Mouse (Mus musculus) layer of hippocampus, postnatal 25 days (tissue): Measurements from ENCODE around the gene Gjc2. TPM values are rescaled to one million over a fixed set of nuclear protein-coding genes. Genes with fewer than 3 reads are reported as not detected.
A peak's percentile ranks its signal among the peaks of the same experiment; 100 is the strongest.
"Not testable (repeated sequence)": the region's sequence is repeated elsewhere in the genome, so short reads cannot be mapped to it uniquely, and the experiment has no call there.

ENCODE experiments used
- DNase-seq, 2 experiments: peaks; one replicate each; pipeline ENCODE4 v3.0.0; 2022; ENCODE audit warnings: mixed read lengths in 2 of 2, low spot score in 1 of 2; ENCODE audit errors: extremely low spot score in 1 of 2
- total RNA-seq, 2 experiments: library from RNA; stranded (reverse); gene quantifications; 2 replicates each; pipeline ENCODE4 v1.2.3; 2021

Gjc2 gene
- total RNA-seq: 10 to 100 TPM; 20.7 to 23.4 TPM

DNA sequence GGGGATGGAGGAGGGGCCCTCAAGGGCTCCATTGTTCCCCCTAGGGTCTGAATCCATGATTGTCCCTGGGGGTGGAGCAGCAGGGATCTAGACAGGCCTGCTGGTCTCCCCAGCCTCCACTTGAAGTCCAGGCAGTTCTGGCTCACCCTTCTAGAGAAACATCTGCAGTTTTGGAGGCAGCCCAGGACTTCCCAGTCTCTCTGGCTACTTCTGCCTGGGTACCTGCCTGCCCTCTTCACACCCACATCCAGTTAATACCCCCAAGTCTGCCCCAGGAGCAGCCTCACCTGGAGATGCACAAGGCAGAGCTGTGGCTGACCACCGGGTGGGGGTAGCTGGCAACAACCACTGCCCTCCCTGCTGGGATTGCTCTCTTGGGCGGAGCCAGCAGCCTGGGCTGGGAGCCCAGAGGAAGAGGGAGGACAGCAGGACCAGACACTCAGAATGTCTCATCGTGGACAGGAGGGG is at the start of gene Gjc2:
Gjc2 (minus strand) TSS at position 350 of the 468 bp plus-strand sequence.
- DNase-seq: no peak

DNA sequence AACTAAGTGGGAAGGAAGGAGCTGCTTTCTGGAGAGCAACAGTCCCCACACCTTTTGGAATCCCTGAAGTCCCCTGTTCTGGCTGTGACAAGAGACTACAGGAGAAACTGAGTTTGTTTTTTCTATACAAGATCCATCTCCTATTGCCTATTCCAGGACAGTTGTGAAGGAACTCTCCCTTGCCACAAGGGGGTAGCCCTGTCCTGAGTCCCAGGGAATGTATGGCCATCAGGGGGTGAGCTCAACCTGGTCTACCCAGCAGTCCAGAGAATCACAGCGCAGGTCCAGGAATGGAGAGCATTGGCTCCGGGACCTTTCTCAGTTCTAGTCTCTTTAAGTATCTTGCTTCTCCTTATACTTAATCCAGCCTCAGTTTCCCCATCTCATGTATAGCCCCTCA is 49.8 kb upstream of the Gjc2 start:
- DNase-seq: no peak

DNA sequence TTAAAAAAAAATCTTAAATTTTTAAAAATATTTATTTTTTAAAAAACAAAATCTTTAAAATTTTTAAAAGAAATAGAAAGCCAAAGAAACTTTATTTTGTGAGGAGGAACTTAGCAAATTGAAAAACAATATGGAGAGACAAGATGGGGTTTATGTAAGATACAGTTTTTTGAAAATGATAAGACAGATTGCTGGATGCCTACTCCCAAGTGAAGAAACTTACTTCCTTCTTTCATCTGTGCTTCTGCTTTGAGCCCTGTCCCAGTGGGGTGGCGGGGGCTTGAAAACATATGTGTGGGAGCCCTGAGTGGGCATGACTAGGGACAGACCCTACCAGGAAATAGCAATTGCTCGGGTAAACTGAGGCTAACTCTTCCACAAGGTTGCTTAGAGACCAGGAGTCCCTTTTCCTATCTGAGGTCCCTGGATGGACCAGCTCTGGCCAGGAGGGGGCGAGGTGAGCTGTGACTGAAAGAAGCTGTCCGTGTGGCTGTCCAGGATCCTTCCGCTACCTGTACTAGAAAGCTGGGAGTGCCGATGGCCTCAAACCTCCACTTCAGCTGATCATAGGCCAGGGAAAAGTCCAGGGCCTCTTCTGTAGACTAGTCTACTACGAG is 47.2 kb upstream of the Gjc2 start:
- peak; percentile 35 to 62 for DNase-seq

DNA sequence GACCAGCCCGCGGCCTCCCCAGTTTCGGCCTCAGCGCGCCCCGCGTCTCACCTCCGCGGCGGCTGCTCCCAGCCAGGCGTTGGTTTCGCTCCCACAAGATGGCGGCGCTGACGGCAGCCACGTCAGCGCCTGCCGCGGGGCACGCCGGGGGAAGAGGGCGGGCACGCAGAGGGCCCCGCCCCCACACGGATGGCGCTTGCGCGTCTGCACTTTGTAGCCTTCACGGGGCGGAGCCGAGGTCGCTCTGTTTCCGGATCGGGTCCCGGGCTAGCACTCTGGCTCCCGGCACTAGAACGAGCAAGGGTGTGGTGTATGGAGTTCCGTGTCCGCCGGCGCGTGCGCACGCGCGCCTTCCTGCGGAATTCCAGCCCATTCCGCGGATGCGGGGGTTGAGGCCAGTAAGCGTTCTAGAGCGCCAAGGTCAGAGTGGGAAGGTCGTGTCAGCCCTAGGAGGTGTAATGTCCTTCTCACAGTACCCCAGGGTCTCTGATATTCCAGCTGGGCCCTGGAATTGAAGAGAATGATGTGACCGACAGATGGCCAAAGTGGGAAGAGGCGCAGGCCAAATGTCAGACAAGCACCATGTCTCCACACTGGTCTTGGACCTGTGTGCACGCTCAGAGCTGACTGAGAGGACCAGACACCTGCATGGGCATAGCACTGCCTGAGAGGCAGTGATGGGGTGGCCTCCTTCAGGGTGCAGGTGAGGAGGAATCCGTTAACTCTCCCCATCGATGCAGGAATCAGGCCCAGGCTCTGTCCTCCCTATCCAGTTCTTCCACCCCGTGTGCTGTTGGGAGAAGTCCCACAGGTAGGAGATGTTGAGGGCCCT is 45.3 kb upstream of the Gjc2 start, which contains the start of gene Arf1:
Arf1 (minus strand) TSS at position 149 of the 832 bp plus-strand sequence.
- DNase-seq: peak; percentile 92

DNA sequence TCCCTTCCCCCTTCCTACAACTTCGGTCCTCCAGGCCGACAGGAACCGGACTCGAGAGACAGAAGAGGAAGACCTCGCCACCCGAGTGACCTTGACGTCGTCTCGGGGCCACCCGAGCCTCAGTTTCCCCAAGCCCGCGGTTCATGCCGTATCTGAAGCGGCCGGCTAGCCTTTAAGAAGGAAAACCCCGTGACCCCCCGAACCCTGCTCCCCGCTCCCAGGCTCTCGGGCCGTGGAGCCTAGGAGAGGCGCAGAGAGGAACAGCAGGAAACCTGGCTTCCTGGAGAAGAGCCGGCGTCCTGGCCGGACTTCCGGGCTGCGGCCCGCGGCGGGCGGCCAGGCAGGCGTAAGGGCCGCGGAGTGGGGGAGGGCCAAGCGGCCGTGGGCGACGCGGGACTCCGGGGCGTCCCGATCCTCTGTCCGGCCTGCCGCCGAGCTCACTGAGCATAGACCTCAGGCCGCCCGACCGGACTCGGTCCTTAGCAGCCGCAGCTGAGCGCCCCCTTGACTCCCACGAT is 44.6 kb upstream of the Gjc2 start:
- DNase-seq: no peak

DNA sequence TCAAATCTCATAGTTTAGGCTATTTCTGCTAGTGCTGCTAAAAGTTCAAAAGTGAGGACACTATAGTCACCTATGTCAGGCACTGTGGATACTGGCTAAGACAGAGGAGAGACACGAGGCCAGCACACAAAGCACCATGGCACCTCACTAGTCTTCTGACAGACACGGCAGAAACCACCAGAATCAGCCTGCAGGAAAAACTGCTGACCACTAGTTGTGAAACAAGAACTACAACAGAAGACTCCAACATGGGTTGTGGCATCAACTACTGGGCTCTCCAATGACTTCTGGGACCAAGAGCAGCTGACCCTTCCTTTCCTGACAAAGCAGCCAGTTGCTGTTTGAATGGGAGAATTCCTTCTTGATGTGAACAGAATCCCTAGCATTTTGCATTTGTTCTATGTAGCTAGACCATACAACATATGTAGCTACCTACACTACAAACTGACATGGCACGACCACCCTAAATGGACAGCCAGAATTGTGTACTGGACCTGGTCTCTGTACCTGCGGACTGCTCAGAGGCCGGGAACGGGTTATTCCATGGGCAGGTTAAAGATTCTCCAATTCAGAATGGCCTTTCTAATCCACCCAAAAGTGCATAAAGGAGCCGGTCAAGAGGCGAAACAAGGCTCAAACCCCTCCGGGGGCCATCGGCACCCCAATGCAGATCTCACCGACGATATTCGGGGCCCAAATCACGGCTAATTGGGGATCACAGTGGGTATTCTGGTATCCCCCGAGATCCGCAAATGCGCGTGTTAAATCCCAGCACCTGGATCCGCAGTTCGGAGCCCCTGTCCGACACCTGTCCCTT is 44.0 kb upstream of the Gjc2 start:
- no peak for DNase-seq

DNA sequence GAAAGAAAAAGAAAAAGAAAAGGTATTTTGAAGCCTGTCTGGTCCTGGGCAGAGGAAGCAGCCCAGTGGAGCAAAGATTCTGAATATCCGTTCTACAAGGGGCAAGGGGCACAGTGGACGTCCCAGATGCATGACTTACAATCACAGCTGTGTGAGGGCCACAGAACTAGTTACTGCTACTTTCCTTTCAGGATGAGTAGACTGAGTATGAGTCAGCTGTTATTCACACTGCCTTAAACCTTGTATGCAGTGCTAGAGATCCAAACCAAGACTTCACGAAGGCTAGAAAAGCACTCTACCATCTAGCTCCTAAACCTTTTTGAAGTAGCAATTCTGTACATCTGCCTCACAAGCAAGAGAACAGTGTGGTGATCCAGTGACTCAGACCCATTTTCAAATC is 43.2 kb upstream of the Gjc2 start:
- no peak for DNase-seq

DNA sequence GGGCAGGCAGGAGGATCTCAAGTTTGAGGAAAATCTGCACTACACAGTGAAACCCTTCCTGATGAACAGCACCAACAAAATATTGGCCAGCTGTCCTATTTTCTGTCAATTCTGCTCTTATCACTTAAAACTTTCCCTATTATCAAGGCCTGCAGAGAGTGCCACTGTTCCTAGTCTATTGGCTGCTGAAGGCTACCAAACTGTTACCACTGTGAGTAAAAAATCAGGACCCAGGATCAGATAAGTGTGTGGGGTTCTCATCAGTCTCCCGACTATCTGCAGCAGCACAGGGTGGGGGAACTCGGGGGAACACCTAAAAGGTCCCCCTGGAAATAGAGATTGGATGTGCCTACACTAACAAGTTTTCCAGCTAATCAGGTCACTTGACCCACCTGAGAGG is 42.2 kb upstream of the Gjc2 start:
- DNase-seq: no peak

DNA sequence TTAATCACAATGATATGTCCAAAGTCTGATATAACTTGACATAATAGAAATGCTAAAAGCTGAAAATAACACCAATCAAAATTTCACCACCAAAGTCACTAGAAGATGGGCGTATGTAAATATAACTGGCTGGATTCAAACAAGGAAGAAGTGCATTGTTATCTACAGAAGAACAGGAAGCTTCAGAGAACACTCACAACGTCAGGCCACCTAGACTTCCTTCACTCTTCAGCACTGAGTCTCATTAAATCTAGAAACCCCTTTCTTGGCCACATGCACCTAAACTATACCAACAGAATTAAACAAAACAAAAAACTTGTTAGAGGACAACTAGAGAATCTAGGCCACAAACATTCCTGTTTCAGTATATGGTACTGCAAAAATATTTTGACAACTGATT is 41.5 kb upstream of the Gjc2 start:
- no peak for DNase-seq

DNA sequence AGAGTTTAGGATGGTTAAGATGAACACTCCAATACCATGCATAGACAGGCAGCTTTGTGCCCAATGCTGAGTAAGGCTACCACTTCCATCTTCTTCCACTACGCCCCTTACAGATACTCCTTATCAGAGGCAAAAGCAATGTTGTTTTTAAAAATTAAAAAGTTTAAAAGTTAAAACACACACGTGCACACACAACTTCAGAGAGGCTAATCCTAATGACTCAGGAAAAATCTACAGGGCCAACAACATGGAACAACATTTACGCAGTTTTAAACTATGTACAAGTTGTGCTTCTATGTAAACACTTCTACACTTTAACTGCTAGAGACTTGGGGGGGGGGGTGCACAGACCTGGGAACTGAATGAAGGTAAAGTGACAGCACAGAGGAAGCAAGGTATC is 41.0 kb upstream of the Gjc2 start:
- DNase-seq: no peak

DNA sequence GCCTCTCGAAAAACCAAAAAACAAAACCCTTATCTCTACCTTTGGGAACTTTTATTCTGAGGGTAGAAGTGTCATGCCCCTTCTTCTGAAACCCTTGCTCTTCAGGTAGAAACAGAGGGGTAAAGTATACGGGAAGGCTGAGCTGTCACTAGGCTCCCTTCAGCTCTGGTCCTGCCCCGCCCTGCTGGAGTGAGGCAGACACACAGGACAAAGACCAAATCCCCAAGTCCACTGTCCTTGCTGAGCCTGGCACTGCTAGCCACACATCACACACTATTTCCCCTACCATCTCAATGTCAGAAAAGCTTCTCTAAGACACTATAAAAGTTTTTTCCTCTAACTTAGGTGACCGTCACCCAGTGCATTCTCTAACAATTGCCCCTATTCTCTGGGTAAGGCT is 39.3 kb upstream of the Gjc2 start:
- no peak for DNase-seq

DNA sequence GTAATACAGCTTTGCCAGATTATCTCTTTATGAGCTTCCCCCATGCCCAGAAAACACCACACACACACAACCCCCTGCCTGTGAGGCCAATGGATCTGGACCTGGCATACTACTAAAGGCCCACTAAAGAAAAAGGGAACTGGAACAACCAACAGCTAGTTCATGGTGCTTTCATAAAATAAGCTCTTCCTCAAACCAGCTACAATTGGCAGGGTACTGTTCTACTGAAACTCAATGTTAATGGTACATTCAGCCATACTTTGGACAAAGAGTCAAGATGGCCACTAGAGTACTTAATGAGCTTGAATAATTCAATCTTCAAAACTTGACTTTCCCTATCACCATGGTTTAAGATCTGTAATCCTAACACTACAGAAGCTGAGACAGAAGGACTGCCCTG is 38.6 kb upstream of the Gjc2 start:
- no peak for DNase-seq

DNA sequence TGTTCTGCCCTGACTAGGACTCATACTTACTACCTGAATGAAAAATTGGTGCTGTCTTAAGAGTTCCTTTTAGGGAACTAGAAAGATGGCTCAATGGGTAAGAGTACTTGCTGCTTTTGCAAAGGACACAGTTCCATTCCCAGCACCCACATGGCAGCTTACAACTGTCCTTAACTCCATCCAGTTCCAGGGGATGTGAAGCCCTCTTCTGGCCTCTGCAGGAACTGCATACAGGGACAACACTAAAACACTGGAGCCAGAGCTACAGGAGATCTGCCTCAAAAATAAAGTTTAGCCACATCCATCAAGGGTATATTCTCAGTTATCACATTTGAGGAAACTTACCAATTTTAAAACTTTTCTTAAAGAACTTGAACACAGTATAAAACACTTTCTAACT is 36.1 kb upstream of the Gjc2 start:
- DNase-seq: no peak

DNA sequence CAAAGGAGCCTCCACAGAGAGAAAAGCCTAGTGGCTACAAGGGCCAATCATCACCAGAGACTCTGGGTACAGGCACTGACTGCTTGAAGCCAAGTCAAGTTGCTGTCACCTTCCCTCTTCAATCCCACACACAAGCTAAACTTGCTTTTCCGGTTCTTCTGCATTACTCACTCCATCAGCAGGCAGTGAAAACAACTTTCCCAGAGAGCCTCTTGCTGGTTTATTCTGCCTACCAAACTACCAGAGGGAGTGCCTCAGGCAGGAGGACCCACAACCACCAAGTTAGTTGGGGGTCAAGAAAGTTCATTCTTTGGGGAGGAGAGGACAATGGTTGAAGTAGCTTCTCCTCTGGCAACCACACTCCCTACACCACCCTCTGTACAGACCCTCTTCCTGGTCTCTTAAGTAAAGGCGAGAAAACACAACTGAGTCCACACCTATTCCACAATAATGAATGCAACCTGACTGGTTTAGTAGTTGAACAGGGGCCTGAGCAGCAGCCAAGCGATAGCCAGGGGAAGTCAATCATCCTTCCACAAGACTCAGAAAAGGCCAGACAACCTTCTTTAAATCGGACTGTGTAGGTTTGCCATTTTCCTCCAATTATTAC is 35.5 kb upstream of the Gjc2 start:
- no peak for DNase-seq

DNA sequence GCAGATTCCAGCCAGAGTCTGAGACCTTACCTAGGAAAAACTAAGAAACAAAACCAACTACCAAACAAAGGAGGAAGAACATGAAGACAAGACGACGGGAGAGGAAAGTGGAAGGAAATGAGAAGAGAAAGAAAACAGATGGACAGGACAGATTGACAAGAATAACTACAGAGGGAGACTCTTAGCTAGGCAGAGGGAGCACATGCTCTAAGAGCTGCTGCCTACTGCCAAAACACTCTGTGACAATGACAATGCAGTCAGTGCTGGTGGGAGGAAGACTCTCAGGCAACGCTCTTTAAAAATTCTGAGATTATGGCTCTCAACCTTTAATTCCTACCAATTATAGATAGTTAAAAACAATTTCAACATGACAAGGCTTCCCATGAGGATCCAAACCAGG is 33.9 kb upstream of the Gjc2 start:
- no peak for DNase-seq

DNA sequence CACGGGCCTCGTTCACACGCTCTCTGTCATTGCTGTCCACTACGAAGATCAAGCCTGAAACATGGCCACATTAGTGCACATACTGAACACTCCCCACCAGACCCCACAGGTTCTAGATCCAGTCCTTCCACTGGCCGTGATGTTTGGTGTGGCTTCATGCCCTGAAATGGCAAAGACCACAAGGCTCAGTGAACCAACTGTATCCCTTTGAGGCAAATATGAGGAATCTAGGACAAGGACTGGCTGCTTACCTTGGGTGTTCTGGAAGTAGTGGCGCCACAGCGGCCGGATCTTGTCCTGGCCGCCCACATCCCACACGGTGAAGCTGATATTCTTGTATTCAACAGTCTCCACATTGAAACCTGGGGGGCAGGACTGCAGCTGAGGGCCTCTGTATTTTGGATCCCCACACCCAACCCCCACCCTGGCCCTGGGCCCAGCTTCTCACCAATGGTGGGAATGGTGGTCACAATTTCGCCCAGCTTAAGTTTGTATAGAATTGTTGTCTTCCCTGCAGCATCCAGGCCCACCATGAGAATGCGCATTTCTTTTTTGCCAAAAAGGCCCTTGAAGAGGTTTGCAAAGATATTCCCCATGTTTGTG is 30.0 kb upstream of the Gjc2 start:
- no peak for DNase-seq

DNA sequence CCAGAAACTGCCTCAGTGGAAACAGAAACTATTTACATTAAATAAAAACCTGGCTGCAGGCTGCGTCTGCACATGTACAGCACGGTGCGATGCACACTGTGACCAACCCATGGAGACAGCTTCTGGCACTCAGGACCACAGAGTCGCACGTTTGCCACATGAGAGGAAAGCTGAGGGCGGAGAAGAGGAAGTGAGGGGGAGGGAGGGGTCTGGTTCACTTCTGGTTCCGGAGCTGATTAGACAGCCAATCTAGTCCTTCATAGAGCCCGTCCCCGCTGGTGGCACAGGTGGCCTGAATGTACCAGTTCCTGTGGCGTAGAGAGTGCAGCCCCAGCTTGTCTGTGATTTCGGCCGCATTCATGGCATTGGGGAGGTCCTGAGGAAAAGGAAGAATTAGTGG is 29.3 kb upstream of the Gjc2 start:
- not testable (repeated sequence) for DNase-seq

DNA sequence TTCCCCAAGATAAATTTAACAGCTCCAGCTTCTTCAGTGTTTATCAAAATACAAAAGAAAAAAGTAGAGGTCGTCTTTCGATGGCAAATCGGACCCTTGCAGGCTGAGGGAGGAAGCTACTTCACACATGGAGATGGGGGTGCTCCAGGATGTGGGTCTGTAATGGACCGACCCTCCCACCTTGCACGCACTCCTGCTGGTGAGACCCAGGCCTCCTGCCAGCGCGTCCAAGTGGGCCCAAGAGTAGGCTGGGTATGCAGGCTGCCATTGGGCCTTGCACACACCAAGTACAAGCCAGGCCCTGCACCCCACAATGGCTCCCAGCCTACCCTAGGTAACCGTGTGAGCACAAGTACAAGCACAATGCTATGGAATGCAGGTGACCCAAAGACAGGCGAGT is 28.5 kb upstream of the Gjc2 start:
- DNase-seq: not testable (repeated sequence)

DNA sequence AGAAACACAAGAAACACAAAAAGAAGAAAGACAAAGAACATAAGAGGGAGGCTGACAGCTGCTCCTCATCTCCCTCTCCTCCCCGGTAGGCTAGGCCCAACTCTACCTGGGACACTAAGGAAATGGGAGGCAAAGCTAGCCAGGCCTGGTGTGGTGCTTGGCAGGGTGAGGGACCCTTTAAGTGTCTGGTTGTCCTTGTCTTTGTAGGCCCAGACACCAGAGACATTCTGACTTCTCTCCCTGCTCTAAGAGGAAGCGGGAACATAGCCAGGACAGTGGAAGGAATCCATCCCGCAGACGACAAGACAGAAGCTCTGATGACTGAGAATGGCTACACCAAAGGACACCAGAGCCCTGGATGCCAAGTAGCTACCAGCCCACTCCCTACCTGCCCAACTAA is 27.0 kb upstream of the Gjc2 start:
- no peak for DNase-seq

DNA sequence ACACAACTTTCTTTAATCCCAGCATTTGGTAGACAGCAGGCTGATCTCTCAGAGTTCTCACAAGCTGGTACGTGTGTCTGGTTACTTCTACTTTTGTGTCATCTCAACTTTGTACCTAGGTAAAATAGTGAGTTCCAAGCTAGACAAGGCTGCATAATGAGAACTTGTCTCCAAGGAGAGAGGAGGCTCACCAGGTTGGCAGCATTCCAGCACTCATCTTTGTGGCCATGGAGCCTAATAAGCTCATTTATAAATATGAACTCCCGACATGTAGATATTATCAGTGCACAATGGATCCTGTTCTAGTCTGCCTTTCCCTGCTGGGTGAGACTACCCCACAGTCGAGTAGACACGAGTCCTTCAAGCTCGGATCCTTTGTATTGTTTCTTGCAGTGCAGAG is 26.6 kb upstream of the Gjc2 start:
- no peak for DNase-seq
